Mouse (Mus musculus): ENCODE measurements around the gene Os9.
"Not testable (repeated sequence)": the region's sequence is repeated elsewhere in the genome, so short reads cannot be mapped to it uniquely, and the experiment has no call there.

Os9 gene

DNA sequence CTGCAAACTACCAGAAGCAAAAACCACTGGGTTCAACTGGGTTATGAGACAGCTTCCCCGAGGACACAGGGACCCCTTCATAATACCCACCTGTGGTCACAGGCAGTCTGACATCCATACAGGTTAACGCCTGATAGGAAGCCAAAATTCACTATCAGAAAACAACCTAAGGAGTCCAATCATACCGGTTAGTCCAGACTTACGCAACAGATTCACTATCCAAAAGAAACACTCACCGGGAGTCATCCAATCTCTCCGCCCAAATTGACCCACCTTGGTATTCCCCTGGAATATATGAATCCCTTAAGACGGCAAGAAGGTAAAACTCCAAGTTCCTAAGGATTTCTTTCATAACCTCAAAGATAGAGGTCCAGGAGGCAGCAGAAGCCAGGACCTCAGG lies 23.6 kb upstream of the Os9 start:
- no peak for DNase-seq (ENCODE audit: low read depth)

DNA sequence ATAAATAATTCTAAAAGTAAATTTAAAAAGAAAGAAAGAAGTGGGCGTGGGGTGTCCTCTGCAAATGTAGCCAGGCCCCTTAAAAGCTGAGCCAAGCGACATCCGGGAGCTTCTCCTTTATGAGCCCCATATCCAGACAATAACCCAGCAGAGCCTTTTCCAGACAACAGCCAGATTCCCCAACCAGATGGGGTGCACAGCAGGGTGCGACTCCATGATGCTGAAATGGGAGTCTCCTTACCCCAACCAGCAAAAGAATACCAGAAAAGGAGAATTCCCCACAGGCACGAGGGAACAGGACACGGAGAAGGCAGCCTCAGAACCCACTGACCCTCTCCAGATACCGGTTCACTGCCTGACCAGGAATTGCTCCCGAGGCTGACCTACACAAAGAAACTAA lies 22.3 kb upstream of the Os9 start:
- no peak for DNase-seq (ENCODE audit: low read depth)

DNA sequence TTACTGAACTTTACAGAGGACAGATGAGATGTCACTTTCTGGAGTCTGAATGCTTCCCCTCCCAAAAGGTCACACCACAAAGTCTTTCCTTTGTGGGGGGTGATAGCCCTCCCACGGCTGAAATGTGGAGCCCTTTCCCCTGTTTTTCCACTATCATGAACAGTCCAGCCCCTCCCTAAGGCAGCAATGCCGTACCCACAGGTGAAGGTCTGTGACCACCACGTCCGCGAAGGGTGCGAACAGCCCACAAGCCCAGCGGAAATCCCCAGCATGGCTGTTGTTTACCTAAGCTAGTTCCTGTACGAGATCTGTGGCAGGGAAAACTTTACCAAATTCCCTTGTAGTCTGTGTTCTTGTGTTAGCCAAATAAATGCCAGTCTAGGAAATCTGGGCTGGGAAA lies 20.6 kb upstream of the Os9 start:
- DNase-seq (ENCODE audit: low read depth), result no peak

DNA sequence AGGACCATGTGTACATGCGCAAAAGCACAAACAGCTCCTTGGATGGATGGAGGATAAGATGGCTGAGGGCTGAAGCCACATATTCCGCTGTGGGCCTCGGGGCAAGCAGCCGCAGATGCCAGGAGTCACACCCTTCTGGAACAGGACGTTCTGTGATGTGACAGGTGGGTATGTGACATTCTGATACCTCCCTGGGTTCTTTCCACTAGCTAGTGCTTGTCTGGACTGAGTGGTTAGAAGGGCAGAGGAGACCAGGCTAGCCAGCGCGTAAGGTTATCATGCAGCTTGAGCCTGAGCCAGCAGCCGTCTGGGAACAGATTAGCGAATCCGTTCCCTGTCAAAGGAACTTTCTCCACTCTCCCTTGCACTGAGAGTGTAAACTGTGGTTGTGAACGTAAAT lies 20.0 kb upstream of the Os9 start:
- DNase-seq (ENCODE audit: low read depth), result no peak

DNA sequence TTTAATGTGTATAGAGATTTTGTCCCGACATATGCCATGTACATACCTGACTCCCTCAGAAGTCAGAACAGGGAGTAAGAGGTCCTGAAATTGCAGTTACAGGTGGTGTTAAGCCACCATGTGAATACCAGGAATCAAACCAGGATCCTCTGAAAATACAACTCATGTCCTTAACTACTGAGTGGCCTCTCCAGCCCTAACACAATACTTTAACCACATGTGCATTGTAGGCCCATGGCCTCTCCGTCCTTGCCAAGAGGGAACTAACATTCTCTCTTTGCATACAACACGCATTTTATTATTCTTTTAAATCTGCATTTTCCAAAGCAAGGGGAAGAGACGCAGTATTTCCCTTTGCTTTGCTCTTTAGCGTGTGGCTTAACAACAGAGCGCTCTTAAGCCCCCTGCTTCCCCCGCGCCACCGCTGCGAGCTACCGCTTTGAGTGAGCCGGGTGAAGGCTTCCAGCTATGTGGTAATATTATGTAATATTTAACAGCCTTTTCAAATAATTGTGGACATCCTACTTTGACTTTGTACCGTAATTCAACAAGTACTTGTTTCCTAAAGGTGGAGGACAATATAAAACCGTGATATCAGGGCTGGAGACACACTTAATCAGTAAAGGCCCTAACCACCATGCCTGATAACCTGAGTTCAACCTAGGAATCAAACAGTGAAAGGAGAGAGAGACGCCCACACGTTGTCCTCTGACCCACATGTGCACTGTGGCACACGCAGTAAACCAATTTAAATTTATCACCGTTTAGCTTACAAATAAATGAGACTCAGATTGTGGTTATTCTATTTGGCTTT lies 17.6 kb upstream of the Os9 start:
- no peak for DNase-seq (ENCODE audit: low read depth)

DNA sequence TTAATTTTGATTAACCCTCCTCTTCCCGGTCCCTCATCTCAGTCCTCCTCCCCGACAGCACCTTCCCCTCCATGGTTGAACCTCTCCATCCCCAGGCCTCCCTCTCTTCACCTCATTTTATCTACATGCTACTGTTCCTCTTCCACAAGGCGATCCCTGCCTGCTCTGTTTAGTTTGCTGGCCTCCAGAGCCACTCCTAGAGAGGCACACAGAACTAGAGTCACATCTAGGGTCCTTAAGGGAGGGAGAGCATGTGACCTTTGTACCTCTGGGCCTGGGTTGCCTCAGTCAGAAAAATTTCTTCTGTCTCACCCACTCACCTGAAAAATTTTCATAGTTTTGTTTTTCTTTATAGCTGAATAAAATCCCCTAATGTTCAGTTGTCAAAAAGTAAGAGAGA lies 17.0 kb upstream of the Os9 start:
- DNase-seq (ENCODE audit: low read depth), result no peak

GRCm38 (mm10) chr10:127136510-127136909 lies 15.6 kb upstream of the Os9 start:
- no peak for DNase-seq (ENCODE audit: low read depth)

GRCm38 (mm10) chr10:127135118-127135836 lies 14.3 kb upstream of the Os9 start:
- no peak for DNase-seq (ENCODE audit: low read depth)

DNA sequence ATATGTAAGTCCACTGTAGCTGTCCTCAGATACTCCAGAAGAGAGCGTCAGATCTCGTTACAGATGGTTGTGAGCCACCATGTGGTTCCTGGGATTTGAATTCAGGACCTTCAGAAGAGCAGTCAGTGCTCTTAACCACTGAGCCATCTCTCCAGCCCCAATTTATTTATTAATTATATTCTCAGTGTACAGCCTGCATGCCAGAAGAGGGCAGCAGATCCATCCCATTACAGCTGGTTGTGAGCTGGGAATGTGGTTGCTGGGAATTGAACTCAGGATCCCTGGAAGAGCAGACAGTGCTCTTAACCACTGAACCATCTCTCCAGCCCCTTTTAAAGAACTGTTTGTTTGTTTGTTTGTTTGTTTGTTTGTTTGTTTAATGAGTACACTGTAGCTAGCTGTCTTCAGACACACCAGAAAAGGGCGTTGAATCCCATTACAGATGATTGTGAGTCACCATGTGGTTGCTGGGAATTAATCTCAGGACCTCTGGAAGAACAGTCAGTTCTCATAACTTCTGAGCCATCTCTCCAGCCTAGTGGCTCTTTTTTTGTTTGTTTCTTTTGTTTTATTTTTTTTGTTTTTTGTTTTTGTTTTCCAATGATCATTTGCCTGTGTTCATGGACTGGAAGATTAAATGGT lies 13.6 kb upstream of the Os9 start:
- DNase-seq (ENCODE audit: low read depth), result not testable (repeated sequence)

GRCm38 (mm10) chr10:127132469-127132868 lies 11.5 kb upstream of the Os9 start:
- DNase-seq (ENCODE audit: low read depth), result no peak

- no peak for DNase-seq (ENCODE audit: low read depth)
These were observed 8.5 kb upstream of the Os9 start for GRCm38 (mm10) chr10:127129431-127129830.

DNA sequence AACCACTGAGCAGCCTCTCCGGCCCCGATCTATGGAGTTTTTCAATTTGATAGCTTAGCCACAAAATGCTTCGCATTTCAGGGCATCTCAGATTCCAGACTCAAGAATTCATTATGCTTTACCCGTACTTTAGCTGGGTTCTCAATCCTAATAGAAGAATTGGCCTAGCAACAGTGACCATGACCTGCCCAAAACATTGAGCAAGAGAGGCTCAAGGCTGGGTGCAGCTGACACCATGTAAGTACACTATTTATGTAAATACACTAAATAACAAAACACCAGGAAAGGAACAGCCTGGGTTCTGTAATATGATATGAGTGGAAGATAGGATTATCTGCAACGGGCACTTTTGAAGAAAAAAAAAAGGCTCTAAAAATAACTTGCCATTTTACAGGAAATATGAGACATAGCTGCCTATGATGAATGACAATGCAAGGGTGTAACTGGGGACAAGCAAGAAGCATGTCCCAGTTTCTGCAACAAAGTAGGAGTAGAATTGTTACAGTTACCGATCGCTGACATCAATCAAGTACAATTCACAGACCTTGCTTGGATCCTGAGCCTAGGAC lies 6.9 kb upstream of the Os9 start:
- DNase-seq (ENCODE audit: low read depth), result no peak

- no peak for DNase-seq (ENCODE audit: low read depth)
These were observed 5.6 kb upstream of the Os9 start for GRCm38 (mm10) chr10:127126579-127126978.

- DNase-seq (ENCODE audit: low read depth), result no peak
These were observed 4.5 kb upstream of the Os9 start for GRCm38 (mm10) chr10:127125210-127126001.

DNA sequence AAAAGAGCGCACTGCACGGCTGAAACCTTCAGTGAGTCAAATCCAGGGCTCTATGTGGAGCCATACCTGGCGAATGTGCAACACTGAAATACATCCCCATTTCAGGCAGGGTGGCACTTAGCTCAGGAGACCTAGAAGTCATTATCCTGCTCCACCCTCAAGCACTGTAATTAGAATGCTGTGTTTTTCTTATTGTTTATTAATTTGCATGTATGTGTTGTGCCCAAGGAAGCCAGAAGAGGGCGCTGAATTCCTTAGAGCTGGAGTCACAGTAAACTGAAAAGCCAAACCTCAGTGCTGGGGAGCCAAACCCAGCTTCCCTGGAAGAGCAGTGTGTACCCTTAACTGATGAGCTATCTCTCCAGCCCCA lies 2.5 kb upstream of the Os9 start:
- DNase-seq (ENCODE audit: low read depth), result peak; percentile 77

GRCm38 (mm10) chr10:127122784-127123435 lies 2.0 kb upstream of the Os9 start:
- DNase-seq (ENCODE audit: low read depth), result no peak

DNA sequence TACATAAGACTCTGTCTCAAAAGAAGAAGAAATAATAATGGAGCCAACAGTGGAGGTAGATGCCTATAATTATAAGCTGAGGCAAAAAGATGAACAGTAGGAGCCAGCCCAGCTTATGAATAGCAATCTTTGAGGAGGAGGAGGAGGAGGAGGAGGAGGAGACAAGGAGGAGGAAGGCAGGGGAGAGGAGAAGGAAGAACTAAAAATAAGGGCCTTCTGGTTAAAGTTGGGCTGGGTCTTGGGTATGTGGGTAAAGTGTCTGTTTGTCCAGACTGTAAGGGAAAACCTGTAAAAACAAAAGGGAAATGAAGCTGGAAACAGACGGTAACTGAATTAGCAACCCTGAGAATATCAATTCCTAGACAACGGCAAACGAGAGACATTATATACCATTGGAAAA lies 1.1 kb upstream of the Os9 start:
- DNase-seq (ENCODE audit: low read depth), result no peak

- no peak for DNase-seq (ENCODE audit: low read depth)
These were observed 448 bp downstream of the Os9 start for GRCm38 (mm10) chr10:127120301-127121065.

DNA sequence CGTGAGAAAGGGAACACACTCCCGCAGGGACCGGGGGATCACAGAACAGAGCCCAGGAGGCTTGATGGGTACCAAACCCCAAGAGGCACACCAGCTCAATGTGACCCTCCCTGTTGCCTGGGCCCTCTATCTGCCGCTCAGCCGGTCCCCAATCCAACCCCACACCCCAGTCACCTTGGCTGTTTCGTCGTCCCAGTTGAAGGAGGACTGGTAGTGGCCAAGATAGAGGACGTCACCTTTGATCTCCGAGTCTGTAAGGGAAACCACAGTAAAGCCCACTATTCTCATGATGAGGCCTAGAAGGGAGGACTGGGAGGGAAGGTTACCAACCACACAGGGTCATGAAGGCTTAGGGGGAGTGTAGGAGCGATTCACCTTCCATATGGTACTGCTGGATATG lies 1.7 kb downstream of the Os9 start:
- DNase-seq (ENCODE audit: low read depth), result no peak

DNA sequence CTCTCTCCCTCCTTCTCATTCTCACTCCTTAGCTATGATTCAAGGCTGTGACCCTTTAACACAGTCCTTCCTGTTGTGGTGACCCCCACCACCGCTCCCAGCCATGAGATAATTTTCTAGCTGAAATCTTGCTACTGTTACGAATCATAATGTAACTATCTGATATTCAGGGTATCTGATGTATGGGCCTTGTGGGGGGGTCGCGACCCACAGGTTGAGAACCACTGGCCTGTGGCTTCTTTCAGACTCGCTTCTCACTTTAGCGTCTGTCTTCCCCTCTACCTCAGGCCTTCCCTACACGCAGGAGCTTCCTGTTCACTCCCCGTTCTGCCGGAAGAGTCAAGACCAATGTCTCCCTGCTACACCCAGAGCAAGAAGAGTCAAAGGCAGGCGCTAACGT lies 2.5 kb downstream of the Os9 start:
- DNase-seq (ENCODE audit: low read depth), result no peak

GRCm38 (mm10) chr10:127115068-127115467 lies 5.9 kb downstream of the Os9 start:
- no peak for DNase-seq (ENCODE audit: low read depth)

All from c-Kit-positive CD71-negative TER-119-negative erythroid progenitor cells, embryonic 14.5 days (primary cell).